Mouse (Mus musculus) frontal cortex, postnatal 14 days (tissue): ENCODE data around the gene Coro1b.

Experiments
- DNase-seq, 2 experiments: peaks; one replicate each; pipeline ENCODE4 v3.0.0; 2022; ENCODE audit warnings: low spot score in 2 of 2

Gene Coro1b

DNA sequence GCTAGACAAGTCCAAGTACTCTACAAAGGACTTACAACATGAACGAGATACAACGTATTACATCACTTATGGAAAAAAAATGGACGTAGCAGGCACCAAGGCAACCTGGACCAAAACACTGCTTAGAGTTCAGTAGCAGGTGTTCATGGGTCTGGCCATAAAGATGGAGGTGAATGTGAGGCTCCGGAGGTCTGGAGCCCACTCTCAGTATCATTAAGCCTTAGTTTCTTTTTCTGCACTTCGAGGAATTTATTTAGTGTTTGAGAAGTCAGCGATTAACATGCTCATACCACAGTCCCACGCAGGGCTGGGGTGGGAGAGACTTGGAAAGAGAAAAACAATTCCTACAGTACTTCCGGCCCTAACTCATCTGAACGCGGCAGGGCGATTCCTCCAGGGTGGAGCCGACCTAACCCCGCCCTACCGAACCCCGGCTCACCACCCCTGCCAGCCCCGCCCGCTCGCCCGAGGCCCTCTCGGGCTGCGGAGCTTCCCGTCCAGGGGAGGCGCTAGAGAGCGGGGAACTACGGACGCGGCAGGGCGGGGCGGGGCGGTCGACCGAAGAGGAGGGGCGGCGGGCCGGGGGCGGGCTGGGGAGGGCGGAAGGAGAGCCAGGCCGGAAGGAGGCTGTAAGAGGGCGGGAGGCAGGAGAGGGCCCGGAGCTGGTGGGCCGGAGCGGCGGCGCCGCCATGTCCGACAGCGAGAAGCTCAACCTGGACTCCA lies 43.3 kb downstream of the Coro1b start, which contains the start of gene Ppp1ca:
Ppp1ca (plus strand) TSS at position 538 of the 723 bp plus-strand sequence.
- peak; percentile 75 to 85 for DNase-seq

DNA sequence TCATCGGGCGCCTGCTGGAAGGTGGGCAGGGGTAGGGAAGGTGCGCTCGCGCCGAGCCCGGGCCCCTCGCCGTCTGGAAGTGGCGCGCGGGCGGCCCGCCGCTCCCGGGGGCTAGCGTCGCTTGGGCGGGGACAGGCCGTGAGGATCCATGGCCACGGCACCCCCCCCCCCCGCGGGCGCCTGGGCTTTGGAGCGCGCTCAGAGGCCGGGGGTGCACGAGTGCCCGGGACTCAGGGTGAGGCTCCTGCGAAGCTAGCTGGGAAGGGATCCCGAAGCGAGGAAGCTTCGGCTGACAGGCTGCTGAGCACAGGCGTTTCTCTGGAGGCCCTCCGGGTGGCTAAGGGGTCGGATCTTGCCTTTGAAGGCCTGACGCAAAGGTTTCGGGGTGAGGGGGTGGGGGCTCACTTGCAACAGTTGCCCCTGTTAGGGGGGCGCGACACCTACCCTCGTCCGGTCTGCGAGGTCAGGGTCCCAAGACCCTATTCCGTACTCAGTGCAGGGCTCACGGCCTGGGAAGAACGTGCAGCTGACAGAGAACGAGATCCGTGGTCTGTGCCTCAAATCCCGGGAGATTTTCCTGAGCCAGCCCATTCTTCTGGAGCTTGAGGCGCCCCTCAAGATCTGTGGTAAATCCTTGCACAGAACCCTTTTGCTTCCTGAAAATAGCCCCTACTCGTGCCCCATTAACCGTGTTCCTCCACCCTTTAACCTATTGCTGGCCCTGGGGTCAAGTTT lies 44.0 kb downstream of the Coro1b start:
- DNase-seq: no peak

DNA sequence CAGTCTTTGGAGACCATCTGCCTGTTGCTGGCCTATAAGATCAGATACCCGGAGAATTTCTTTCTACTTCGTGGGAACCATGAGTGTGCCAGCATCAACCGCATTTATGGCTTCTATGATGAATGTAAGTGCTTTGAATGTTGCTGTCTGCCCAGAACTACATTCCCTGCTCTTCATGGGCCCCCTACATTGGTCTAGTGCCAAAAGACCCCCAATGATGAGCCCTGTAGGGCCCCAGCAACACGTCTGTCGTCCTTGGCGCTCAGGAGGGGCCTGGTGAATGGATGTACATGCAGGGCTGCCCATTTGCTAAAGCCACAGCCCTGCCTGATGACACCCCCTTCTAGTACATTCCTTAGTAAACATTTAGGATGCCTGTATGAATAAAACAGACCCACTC lies 44.7 kb downstream of the Coro1b start:
- DNase-seq: no peak

DNA sequence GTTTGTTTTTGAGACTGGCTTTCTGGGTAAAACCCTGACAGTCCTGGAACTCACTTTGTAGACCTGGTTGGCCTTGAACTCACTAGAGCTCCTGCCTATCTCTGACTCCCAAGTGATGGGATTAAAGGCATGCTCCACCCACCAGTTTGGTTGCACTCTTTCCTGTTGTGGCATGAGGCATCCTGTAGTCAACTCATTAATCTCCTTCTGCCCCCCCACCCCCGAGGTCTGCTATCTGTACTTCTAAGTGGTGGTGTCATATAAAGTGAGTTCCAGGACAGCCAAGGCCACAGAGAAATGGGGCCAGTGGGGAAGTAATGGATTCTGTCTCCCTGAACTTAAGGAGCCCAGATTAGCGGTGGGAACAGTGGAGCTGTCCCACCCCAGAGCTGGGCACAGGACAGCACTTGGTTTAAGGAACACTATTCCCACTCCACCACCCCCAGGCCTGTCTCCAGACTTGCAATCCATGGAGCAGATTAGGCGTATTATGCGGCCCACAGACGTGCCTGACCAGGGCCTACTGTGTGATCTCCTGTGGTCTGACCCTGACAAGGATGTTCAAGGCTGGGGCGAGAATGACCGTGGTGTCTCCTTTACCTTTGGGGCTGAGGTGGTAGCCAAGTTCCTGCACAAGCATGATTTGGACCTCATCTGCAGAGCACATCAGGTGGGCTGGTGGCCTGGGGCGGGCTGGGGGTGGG lies 45.8 kb downstream of the Coro1b start:
- DNase-seq: no peak

DNA sequence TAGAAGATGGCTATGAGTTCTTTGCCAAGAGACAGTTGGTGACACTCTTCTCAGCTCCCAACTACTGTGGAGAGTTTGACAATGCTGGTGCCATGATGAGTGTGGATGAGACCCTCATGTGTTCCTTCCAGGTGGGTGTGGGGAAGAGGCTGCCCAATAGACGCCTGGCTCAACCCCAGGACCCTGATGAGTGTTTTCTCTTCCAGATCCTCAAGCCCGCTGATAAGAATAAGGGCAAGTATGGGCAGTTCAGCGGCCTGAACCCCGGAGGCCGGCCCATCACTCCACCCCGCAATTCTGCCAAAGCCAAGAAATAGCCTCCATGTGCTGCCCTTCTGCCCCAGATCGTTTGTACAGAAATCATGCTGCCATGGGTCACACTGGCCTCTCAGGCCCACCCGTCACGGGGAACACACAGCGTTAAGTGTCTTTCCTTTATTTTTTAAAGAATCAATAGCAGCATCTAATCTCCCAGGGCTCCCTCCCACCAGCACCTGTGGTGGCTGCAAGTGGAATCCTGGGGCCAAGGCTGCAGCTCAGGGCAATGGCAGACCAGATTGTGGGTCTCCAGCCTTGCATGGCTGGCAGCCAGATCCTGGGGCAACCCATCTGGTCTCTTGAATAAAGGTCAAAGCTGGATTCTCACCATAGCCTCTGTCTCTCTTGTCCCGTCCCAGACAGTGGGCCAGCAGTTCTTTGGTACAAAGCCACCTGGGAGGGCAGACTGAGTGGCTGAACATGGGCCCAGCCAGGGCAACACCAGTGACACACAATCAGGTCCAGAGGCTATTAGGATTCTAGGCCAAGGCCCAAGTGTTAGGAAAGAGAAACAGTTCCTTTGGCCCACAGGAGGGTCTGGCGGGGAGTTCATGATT lies 46.6 kb downstream of the Coro1b start:
- DNase-seq: no peak

DNA sequence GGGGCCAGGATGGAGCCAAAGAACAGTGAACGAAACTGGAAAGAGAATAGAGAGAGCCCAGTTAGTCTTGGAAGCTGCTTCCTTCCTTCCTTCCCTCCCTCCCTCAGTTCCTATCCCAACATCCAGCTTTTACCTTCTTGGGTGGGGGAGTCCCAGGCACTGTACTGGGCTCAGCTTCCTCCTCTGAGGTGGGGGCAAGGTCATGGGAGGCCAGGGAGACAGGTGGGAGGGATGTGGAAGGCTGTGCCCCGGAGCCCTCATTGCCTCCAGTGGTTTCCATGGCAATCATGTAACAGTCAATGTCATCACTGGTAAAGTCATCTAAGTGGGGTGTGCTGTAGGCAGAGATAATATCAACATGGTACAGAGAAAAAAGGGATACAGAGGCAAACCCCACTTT lies 47.6 kb downstream of the Coro1b start:
- DNase-seq: no peak

DNA sequence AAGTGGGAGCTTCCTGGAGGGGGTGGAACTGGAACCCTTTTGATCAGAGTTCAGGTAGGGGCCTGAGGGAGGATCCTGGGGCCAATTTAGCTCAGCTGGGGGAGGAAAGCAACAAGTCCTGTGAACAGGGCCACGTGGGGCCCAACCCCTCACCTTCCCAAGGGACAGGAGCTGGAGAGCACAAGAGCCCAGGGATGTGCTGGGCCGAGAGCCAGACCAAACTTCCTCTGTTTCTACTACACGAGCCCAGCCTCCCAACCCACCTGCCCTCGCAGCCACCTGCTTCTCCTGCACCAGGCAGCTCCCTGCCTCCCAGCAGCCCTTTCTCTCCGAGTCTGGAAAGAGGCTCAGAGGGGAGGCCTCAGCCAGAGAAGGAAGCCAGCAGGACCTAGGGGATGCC lies 48.1 kb downstream of the Coro1b start:
- no peak for DNase-seq

DNA sequence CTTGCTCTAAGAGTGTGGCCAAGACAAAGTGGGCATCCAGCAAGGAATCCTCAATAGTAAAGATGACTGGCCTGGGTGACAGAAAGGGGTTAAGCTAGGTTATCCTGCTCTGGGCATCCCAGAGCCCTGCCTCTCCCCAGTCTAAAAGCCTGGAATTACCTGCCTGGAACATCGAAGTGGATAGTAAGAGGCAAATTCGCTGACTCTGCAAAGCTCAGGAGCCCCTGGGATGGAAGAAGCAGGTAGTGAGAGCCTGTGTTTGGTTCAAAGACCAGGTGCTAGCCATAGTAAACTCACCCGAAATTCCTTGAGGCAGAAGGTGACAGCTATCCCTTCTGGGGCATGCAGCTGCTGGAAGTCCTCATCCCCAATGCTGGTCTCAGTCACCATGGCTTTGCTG lies 48.8 kb downstream of the Coro1b start:
- no peak for DNase-seq

DNA sequence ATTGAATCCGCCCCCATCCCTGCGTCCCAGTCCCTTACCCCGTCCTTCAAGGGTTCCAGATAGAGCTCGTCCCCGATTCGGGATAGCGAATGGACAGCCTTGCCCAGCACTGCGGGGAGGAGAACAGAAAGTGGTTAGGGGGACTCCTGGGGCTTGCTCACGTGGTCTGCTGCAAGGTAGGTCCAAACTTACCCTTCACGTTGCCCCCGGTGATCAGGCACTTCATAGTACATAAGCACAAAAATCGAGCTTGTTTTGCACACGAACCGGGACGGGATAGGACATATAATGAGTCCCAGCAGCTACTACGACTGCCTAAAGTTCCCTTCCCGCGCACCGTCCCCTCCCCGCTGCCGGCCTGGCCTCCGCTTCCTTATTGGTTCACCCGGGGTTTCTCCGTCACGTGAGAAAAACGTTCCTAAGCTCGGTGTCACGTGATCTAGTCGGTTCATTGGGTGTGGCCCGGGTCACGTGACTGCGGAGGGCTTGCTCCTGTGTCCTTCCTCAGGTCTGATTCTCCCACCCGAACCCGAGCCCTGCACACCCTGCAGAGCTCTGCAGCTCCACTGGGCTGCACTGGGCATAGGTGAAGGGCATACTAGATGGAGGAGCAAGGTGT lies 53.0 kb downstream of the Coro1b start, which contains the start of gene Rad9a:
Rad9a (minus strand) TSS at position 372 of the 619 bp plus-strand sequence.
- DNase-seq: peak; percentile 94 to 95

DNA sequence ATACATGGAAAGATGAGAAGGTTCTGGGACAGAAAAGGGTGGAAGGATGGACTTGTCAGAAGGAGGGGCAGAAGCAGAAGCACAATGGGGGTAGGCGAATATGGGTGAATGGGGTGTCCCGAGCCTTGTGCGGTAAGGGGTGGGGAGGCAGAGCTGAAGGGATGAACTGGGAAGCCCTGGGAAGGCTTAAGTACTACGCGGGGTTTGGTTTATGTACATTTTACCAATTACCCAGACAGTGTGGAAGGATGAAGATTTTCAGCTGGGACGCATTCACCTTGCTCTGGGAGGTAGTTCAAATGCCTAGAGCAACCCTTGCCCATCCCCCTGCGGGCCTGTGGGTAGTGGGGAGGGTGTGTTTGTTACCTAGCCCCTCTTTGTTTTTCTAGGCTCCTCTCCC lies 53.7 kb downstream of the Coro1b start:
- no peak for DNase-seq

DNA sequence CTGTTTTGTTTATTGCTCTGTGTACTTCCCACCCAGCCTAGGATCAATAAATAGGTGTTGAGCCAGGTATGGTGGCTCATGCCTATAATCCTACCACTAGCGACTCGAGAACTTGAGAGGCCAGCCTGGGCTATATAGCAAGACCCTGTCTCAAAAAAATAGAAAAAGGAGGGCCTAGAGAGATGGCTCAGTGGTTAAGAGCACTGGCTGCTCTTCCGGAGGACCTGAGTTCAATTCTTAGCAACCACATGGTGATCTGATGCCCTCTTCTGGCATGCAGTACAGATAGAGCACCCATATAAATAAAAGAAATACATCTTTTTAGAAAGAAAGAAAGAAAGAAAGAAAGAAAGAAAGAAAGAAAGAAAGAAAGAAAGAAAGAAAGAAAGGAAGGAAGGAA lies 54.7 kb downstream of the Coro1b start:
- no peak for DNase-seq
